Mouse (Mus musculus) cerebellum, postnatal 14 days (tissue): ENCODE data around the gene Pard3.

Experiments
- DNase-seq, 2 experiments: peaks; one replicate each; pipeline ENCODE4 v3.0.0; 2021; ENCODE audit warnings: mixed read lengths in 2 of 2

Pard3 gene

GRCm38 (mm10) chr8:127655559-127655958 lies 591.9 kb downstream of the Pard3 start:
- DNase-seq, result no peak
